Mouse (Mus musculus): ENCODE measurements at regions not wholly inside any gene's neighbourhood (a gene's known extent, or its start where the extent isn't known, plus 50 kb on each side); places are given as distances from the start of the nearest gene placed in this dataset.

DNA sequence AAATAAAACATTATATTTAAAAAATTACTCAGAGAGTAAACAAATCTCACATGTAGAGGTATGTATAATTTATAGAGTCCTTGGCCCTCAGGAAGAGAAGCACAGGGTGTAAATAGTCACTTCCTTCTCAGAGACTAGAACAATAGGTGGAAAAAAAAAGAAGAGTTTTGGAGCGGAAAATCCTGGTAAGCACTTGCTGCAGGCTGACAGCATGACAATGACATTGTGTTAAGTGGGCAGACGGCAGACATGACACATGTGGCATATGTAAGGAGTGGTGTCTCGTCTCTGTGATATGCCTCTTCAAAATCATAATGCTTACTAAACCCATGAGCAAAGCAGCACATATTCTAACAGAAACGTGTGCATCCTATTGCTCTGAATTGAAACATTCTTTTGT lies 1126.7 kb downstream of the Car8 start:
- no peak for TF ChIP-seq POLR2A (IDR thresholded peaks at IDR 0.05; ENCODE audit: low read depth, low read length)
- TF ChIP-seq CTCF (conservative IDR thresholded peaks at IDR 0.05; ENCODE audit: insufficient read depth, insufficient read length, low read depth, low read length) = no peak
